Mouse (Mus musculus) C2C12 (cell line): Measurements from ENCODE around the gene Cdc27.
A peak's percentile ranks its signal among the peaks of the same experiment; 100 is the strongest.

Experiments
- CEBPB ChIP-seq: IDR thresholded peaks from one replicate; pipeline ENCODE4 v1.6.1; 2011; ENCODE audit warnings: low read depth, mild to moderate bottlenecking, control low read depth, moderate library complexity
- CTCF ChIP-seq: IDR thresholded peaks from one replicate; pipeline ENCODE4 v1.5.1; 2011; ENCODE audit not compliant: control insufficient read depth, insufficient read depth, insufficient read length
- MAX ChIP-seq: IDR thresholded peaks from one replicate; pipeline ENCODE4 v1.6.1; 2011; ENCODE audit warnings: mild to moderate bottlenecking, control low read depth
- MYOD1 ChIP-seq: IDR thresholded peaks from one replicate; pipeline ENCODE4 v1.6.1; 2011; ENCODE audit warnings: low read depth; ENCODE audit not compliant: control insufficient read depth, insufficient read length
- MYOG ChIP-seq: IDR thresholded peaks from one replicate; pipeline ENCODE4 v1.6.1; 2011; ENCODE audit not compliant: control insufficient read depth, insufficient read length; ENCODE audit errors: extremely low read depth

DNA sequence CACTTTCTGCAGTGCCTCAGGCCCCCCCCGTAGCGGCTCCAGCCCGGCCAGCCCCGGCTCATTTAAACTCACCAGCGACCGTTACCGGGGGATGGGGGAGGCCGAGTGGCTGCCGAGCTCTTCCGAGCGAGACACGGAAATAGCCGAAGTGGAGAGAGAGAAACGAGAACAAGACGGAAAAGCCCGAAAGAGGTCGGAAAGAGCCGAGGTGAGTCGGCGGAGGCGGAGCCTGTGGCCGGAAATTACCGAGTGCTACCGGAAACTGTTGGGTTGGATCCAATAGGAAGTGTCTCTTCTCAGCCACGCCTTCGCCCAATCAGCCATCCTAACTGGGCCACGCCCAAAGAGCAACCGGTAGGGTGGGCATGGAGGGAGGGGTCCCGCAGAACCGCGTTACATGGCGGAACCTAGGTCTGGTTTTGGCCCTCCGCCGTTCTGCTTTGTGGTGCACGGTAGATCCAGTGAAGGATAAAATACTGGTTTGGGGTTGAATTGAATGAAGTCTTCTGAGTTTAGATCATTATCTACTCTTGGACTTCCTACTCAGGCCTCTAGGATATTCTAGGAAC lies at the start of gene Cdc27, which contains the start of gene Myl4:
- TF ChIP-seq CTCF (no peak), MYOG (no peak), MAX (peak; percentile 42), MYOD1 (no peak), CEBPB (no peak)
